Mouse (Mus musculus) urinary bladder, postnatal 25 days (tissue): ENCODE measurements around the gene Hemk1.
A peak's percentile ranks its signal among the peaks of the same experiment; 100 is the strongest.
"Not testable (repeated sequence)": the region's sequence is repeated elsewhere in the genome, so short reads cannot be mapped to it uniquely, and the experiment has no call there.

Experiments used
- DNase-seq: peaks from one replicate; pipeline ENCODE4 v3.0.0; 2022; ENCODE audit warnings: low spot score

The Hemk1 gene

DNA sequence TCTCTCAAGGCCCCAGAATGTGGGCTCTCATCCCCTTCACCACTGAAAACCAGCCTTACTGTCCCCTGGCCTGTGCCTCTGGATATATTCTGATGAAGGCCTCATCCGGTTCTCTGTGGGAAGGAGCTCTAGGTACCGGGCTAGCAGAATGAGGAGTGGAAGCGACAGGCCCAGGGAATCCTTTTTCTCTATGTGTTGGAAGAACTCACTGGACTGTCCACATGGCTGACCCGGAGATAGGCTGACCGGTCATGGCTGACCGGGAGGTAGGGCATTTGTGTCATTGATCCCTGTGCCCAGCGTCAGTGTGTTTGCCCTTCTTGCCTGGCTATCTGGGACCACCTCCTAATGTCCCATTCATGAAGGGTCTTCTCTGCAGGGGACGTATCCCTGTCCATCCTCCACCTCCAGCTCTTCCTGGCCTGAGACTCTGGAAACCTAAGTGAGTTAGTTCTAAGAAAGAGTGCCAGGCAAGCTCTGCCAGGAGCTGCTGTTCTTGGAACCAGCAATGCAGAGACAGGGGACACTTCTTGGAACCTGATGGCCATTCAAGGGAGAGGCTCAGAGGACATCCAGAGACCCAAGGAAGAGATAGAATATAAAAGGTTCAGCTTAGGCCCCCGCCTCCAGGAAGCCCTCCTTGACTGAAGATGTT lies 29.7 kb downstream of the Hemk1 start:
- DNase-seq: no peak

DNA sequence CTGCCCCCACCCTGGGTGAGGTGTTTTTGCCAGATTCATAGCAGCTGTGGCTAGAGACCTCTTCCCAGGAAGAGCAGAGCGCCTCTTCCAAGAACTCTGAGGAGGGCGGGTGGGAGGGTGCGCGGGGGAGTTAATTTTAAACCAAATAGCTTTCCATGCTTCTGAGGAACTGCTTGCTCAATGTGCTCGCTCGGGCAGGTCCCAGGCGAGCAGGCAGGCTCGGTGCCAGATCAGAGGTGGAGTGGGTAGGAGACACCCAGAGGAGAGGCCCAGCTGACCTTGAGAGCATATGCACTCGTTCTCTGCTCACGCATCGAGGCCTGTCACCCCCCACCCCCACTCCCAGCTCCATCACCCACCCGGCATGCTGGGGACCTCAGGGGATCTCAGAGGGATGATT lies 30.3 kb downstream of the Hemk1 start:
- peak; percentile 79 for DNase-seq

DNA sequence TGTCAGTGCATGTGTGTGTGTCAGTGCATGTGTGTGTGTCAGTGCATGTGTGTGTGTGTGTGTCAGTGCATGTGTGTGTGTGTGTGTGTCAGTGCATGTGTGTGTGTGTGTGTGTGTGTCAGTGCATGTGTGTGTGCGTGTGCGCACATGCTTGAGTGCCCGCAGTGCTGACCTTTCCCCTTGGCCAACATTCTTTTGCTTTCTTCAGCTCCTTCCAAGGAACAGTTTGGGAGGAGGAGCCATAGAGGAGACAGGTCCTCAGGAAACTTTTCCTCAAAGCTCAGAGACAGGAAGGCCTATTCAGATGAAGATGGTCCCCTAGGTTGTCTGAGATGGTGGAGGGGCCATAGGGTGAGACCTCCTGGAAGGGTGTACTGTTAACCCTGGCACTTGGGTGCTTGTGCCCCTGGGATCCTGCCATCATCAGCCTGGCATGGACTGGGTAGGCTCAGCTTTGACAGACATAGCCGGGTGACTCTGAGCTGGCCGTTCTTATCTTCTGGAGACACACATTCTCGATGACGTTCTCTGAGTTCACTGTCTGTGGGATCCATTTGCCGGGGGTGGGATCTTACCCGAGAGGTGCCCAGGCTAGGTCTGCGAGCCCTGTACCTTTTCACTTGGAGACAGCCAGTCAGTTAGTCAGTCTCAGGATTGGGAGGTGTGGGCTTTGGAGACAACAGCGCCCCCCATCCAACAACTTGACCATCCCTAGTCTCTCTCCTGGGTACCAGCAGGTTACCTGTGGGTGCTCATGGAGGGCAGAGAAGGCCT lies 30.9 kb downstream of the Hemk1 start:
- no peak for DNase-seq

DNA sequence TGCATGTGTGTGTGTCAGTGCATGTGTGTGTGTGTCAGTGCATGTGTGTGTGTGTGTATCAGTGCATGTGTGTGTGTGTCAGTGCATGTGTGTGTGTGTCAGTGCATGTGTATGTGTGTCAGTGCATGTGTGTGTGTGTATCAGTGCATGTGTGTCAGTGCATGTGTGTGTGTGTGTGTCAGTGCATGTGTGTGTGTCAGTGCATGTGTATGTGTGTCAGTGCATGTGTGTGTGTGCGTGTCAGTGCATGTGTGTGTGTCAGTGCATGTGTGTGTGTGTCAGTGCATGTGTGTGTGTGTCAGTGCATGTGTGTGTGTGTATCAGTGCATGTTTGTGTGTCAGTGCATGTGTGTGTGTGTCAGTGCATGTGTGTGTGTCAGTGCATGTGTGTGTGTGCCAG lies 31.5 kb downstream of the Hemk1 start:
- DNase-seq: not testable (repeated sequence)

DNA sequence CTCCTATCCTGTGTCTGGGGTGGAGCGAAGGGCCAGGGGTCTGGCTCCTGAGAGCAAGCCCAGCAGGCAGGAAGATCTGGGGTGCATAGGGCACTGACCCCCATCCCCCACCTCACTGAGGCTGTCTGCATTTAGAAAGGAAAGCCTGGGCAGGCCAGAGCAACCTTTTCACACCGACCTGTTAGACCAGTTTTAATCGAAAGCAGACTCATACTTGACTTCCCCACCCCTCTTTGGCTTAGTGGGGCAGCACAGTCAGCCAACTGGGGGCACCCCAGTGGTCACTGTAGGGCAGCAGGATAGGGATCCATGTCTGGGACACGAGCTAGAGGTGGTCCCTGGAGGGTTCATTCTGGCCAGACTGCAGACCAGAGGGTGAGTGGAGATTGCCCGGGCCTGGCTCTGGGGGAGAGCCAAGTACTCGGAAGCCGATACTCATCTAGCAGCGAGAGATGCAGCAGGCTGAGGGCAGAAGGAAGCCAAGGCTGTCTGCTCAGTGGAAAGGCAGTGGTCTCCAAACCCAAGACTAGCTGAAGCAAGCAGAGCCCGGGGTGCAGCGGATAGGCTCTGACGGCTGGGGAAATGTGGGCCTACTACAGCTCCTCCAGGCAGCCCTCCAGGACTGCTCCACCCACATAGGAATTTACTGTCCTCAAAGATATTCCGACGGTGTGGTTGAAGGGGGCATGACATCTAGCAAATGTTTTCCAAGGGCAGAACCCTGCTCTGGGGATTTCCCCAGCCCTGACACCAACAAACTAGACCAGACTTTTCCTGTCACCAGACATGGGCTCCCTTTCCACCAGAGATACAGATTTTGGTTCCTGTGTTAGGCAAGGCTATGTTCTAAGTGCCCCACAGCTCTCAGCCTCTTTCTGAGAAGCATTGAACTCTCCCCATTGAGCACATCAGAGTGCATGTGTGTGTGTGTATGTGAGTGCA lies 32.3 kb downstream of the Hemk1 start:
- peak; percentile 36 for DNase-seq

DNA sequence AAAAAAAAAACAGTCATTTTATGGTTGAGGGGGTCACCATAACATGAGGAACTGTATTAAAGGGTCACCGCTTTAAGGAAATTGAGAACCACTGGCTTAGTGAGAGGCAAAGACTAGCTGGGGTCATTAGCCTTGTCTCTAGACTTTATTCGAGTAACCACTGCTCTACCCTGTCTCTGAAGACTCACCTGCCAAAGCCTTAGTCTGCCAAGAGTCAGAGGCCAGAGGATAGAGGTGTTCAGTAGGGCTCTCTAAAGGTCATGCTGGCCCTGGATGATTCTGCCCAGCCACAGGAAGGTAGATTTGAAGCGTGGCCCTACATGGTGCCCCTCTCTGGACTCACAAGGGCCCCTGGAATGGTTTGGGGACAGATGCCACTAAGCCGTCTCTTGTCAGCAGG lies 33.1 kb downstream of the Hemk1 start:
- no peak for DNase-seq

DNA sequence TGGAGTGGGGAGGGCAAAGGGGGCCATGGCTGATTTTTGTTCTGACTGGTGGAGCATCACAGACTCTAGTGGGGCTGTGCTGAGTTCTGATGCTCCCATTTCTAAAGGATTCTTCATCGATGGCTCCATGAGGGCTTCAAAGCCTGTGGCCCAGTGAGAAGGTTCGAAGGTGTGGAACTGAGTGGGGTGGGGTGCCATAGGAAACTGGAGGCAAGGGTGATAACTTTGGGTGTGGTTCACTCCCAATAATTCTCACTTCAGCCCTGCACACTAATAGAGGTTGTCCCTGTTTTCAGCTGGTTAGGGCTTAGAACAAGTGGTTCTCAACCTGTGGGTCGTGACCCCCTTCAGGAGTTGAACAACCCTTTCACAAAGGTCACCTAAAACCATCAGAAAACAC lies 33.8 kb downstream of the Hemk1 start:
- DNase-seq: no peak

DNA sequence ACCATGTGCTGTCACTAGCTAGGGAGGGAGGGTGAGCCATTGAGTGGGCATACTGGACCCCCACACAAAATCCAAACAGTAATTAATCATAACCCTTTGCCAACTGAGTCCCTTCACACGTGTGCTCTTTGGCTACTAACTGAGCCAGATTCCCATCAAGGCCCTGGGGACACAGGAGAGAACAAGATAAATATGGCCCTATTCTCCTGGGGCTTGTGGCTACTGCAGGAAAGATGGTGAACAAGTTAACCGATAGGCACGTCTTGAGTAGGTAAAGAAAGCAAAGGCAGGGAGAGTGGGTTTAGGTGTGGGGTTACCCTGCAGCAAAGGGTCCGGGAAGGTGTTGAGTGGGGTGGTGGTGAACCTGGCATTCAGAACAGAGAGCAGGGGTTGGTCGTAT lies 34.2 kb downstream of the Hemk1 start:
- no peak for DNase-seq

DNA sequence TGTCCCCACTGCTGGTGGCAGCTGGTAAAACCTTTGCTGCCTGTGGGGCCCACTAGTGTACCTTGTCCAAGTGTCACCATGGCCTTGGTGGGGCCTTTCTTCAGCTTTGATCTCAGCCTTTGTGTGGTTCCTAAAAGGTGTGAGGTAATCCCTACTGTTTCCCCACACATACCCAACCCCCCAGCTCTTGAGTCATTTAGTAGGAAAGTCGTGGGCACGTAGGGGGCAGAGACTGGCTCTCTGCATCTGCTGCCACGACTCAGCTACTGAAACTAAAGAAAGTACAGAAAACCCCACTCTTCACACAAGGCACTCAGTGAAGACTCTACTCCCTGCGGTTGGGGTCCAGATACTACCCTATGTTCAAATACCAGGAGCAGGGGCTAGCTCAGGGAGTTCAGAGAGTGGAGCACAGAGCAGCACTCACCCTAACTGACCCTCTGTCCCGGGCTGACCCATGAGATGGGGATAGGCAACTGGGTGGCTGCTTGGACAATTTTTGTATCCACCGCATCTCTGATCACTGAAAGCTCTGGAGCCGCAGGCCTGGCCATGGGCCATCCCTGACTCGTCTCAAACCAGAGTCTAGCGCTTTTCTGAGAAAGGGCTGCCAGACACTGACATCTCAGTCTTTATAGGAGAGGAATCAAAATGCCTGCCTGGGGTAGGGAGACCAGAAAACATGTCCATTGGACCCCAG lies 34.9 kb downstream of the Hemk1 start:
- no peak for DNase-seq

DNA sequence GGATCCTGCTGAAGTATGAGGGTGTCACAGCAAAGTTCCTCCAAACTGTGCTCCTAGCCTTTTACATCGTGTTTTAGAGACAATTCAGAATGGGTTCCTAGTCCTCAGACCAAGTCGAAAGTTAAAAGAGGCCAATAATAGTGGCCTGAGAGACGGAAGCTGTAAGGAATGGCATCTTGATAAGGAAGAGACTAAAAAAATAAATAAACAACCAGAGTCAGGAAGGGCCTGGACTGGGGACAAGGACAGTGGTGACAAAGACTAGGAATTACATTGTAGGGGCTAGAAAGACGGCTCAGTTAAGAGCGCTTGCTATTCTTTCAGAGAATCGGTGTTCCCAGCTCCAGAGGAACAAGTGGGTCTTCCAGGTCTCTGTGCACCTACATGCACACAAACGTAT lies 35.6 kb downstream of the Hemk1 start:
- no peak for DNase-seq

DNA sequence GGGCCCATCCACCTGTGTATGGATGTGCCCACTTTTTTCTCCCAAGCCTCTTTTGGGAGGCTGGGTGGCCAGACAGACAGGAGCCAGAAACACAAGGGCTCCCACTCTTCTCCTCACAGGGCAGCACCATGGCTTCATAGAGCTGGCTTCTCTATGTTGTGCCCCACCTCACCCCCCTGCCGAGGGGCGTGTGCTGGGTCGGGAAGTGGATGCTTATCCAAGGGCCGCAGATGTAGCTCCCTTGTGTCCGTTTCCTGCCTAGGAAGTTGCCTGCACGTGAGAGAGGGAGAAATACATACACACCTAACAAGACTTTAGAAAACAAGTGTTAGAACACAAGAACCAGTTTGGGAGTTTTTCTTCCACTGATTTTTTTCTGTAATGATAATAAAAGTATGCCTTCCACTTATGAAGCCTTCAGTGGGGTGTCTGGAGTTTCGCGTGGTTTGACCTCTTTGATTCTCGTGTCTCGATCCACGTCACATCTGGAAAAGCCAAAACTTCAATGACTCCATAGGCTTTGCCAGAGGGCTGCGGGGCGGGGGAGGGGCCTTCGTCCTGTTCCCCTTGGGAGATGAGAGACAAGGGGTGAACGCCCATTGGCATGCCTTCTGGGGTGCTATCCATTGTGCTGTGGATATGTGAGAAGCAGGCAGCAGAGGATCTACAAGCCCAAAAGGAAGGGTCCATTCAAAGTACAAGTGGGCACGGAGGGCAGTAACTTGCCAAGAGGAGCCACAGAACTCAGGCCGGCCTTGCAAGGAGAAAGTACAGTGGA lies 36.4 kb downstream of the Hemk1 start:
- no peak for DNase-seq

DNA sequence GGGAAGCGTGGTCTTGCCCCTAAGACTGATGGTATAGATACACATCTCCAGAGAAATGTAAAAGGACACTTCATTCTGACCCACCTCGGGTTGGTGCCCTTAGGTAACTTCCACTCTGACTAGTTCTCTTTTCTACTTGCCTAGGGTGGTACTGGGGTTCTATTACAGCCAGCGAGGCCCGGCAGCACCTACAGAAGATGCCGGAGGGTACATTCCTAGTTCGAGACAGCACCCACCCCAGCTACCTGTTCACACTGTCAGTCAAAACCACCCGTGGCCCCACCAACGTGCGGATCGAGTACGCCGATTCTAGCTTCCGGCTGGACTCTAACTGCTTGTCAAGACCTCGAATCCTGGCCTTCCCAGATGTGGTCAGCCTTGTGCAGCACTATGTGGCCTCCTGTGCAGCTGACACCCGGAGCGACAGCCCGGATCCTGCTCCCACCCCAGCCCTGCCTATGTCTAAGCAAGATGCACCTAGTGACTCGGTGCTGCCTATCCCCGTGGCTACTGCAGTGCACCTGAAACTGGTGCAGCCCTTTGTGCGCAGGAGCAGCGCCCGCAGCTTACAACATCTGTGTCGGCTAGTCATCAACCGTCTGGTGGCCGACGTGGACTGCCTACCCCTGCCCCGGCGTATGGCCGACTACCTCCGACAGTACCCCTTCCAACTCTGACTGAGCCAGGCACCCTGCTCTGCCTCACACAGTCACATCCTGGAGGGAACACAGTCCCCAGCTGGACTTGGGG lies 37.8 kb downstream of the Hemk1 start:
- DNase-seq: no peak

DNA sequence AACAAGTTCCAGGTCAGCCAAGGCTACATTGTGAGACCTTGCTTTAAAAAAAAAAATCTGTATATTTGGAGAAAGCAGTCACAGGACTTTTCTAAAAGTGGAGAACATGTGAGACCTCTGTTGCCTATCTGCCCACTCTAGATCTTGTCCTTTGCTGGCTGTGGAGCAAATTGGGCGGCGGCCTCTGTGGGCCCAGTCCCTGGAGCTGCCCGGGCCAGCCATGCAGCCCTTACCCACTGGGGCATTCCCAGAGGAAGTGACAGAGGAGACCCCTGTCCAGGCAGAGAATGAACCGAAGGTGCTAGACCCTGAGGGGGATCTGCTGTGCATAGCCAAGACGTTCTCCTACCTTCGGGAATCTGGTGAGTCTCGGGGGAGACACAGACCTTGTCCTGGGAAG lies 38.4 kb downstream of the Hemk1 start:
- DNase-seq: no peak

DNA sequence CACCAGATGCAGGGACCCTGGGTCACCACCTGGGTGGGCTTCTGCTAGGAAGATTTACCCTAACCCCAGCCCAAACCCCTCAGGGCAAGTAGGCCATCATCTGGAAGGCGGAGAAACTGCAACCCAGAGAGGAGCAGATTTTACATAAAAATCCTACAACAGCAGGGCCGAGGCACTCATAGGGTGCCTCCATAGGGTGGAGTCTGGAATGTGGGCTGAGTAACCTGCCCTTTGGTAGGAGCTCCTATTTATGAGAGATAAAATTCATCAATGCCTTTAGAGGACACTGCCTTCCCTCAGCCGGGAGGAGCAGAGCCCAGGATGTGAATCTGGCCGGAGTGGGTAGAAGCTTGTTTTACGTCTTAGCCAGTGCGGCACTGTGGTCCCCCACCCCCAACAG lies 39.3 kb downstream of the Hemk1 start:
- no peak for DNase-seq

DNA sequence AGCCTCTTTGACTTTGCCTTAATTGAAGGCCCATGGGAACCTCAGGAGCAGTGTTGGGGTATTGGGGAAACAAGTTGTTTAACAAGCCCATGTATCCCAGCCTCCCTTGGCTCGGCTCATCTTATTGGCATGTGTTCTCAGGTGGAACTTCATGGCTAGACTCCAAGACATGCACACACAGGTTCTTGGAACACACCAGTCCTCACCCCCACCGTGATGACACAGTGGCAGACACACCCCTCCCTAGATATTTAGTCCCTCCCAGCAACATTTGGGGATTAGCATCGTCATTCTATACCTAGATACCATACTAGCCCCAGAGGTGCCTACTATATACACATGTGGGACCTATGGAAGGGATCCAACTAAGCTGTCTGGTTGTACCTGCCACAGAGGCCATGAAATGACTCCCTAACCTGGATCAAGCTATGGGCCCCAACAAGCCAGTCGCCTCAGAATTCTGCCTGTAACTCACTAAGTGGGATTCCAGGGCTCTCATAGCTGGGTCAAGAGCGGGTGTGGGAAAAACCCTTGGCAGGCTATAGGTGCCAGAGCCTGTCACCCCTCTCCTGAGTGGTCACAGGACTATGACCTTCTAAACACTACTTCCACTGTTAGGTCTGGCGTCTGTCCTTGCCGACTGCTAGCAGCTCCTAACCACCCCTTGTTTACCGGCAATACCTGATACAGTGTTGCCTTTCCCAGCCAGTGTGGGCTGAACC lies 39.9 kb downstream of the Hemk1 start:
- no peak for DNase-seq

DNA sequence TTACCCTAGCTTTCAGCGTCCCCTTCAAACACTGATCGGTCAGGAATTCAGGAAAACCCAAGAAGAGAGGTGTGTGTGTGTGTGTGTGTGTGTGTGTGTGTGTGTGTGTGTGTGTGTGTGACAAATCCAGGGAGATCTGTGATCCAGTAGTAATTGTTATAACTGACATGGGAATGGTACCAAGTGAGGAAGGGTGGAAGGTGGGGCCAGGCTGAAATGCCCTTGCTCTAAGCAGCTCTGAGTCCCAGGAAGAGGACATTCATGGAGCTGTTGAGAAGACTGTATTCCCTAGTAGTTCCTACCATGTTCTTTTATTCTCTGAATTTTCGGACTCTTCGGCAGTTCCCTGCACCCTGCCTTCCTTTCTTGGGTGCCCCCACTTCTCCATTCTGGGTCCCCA lies 40.5 kb downstream of the Hemk1 start:
- DNase-seq: no peak

DNA sequence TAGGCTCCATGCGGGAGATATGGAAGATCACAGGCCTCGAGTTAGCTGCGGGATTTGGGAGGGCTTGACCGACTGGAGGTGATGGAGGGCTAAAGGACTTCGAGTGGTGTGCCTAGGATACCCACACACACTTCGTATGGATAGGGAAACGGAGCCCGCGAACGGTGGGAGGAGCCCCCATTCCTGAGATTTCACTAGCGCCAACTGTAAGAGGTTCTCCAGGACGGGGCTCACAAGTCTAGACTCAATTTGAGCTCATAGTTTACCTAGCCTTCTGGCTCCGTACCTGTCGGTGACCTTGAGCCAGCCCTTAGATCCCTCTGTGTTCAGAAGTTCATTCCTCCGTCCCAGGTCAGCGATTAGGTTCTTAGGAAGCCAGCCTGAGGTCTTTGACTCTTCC lies 41.1 kb downstream of the Hemk1 start:
- DNase-seq: no peak

DNA sequence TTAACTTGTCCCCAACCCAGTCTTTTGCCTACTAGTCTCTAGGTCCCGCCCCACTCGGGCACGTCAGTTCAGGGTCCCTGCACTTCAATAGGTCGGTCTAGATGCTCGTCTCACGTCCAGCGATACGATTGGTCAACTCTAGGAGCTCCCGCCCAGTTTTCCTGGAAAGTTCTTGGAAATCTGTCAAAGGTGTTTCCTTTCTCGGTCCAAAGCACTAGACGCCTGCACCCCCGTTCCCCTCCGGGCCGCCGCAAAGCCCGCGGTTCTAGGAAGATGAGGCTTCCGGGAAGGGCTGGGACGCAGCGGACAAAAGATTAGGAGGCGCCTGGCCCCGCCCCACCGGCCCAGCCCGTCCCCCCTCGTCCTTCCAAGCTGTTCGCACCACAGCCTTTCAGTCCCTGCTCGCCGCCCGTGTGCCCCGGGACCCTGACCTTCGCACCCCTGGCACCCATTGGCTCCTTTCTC lies 41.6 kb downstream of the Hemk1 start:
- DNase-seq: peak; percentile 89

DNA sequence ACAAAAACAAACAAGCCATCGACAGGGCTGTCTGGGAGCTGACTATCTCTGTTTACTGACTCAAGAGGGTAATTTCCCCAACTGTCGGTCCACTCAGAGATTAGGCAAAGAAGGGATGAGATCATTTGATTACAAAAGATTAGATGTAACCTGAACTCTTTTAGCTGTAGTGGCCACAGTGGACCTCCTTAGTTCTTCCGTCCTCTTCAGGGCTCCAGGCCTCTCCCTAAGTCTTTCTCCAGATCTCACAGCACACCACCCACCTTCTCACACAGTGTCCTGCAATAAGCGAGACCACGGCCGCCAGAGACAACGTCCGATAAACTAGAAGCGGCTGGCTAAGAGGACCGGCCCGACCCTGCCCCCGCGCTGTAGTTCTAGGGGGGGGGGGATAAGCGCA lies 42.1 kb downstream of the Hemk1 start:
- no peak for DNase-seq

DNA sequence AAGGTAGTCTGAATTCAATTTTAAA lies 42.3 kb downstream of the Hemk1 start, which contains the start of gene Cish:
Cish (plus strand) TSS at position 11 of the 25 bp plus-strand sequence.
- no peak for DNase-seq

DNA sequence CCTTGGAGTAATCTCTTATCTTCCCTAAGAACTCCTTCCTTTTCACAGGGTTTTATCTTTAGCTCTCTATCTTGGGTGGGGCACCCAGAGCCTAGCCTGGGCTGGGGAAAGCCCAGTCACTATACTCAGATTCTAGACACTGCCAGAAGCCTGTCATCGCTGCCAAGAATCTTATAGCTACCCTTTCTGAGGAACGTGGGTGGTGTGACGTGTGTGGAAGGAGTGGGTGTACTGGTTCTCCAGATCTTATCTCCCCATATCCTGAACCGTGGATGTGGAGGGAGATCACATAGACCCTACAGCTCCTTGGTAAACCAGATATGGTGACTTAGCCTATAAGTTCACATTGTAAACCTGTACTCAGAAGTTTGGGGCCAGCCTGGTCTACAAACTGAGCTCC lies 42.5 kb downstream of the Hemk1 start:
- DNase-seq: no peak
